Mouse (Mus musculus) liver, embryonic 14.5 days (tissue): ENCODE measurements around the gene Prima1.

Source experiments
- CTCF ChIP-seq: IDR thresholded peaks from 2 replicates; pipeline ENCODE4 v1.5.1; 2016; ENCODE audit warnings: antibody characterized with exemption, low read depth, control low read depth
- EP300 ChIP-seq: IDR thresholded peaks from 2 replicates; pipeline ENCODE4 v1.6.1; 2016; ENCODE audit warnings: antibody characterized with exemption, low read depth

DNA sequence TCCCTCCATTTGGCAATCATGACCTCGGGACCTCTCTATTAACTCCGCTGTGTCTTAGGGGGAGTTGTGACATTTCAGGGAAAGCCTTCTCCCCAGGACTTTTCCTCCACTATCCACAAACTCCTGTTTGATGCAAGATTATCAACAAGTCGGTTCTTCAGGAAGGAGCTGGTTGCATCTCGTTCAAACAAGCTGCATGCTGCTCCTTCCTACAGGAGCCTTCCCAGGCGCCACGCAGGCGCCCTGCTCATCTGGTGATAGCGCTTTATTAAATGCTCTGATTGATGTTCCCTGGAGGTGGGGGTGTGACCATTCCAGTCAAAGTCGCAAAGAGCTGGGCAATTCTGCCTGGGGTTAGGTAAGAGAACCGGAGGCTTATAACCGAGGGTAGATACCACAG, 1.1 kb upstream of the Prima1 start:
- TF ChIP-seq CTCF (no peak), EP300 (no peak)
